Mouse (Mus musculus) gastrocnemius, adult 18-20 months (tissue): ENCODE data around the gene Wnt3. TPM values are rescaled to one million over a fixed set of nuclear protein-coding genes. Genes with fewer than 3 reads are reported as not detected.

Source experiments
- DNase-seq: peaks from one replicate; pipeline ENCODE4 v3.0.0; 2021; ENCODE audit warnings: low spot score
- total RNA-seq, 2 experiments: library from RNA; stranded (reverse); gene quantifications; 2 replicates each; pipeline ENCODE4 v1.2.3; 2021

The Wnt3 gene
- total RNA-seq, 2 experiments from 2014 or later = not detected

DNA sequence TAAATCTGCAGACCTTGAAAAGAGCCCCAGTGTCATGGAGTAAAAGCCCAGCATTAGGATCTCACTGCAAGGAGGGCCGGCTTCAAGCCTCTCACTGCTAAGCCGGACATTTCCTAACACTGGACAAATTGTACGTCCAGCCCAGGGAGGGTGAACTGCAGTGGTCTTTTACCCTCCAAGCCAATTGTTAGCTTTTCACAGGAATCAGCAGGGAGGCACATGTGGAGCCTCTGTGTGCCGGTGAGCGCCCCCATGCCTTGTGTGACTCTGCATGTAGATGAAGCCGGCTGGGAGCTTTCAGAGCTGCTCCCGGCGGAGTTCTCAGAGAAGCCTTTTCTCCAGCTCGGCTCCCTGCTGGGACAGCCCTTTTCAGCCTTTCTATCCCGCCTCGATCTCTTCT, 66.9 kb downstream of the Wnt3 start:
- no peak for DNase-seq

DNA sequence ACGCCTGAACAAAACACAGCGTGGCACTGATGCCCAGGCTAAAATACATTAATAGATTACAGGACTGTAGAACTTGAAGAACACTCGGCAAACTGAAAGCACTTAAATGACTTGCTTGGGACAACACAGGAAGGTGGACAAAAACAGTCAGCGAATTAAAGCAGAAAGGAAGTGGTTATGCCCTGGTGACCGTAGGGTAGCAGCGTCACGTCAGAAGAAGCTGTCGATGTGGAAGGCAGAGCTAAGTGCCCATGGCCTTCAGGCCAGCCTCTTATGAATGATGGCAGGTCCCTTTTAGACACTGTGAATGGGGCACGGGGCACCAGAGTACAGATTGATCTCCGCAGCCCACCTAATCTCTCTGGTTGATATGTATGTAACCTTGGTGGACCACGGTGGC, 74.3 kb downstream of the Wnt3 start:
- no peak for DNase-seq

GRCm38 (mm10) chr11:103852590-103853283, 78.8 kb downstream of the Wnt3 start:
- DNase-seq = no peak

- DNase-seq = no peak
These were observed 79.5 kb downstream of the Wnt3 start for GRCm38 (mm10) chr11:103853284-103853920.

DNA sequence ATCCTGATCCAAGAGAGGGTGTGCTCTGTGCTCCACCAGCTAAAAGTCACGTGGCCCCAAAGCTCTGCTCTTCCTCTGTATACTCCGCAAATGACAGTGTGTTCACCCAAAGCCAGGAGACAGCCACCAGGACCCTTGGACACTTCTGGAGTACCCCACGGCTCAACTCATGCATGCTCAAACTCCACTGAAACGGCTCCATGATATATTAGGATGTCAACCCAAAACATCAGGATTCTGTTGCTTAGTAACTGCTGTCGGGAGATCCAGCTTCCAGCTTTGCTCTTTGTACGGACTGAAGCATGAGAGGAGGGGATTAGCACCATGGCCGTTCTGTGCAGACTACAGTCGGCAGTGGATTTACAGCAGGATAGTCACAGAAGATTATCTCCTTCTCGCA, 80.3 kb downstream of the Wnt3 start:
- no peak for DNase-seq

GRCm38 (mm10) chr11:103856641-103857040, 82.7 kb downstream of the Wnt3 start:
- no peak for DNase-seq

GRCm38 (mm10) chr11:103858760-103859159, 84.8 kb downstream of the Wnt3 start:
- no peak for DNase-seq

GRCm38 (mm10) chr11:103859933-103860610, 86.1 kb downstream of the Wnt3 start:
- no peak for DNase-seq

DNA sequence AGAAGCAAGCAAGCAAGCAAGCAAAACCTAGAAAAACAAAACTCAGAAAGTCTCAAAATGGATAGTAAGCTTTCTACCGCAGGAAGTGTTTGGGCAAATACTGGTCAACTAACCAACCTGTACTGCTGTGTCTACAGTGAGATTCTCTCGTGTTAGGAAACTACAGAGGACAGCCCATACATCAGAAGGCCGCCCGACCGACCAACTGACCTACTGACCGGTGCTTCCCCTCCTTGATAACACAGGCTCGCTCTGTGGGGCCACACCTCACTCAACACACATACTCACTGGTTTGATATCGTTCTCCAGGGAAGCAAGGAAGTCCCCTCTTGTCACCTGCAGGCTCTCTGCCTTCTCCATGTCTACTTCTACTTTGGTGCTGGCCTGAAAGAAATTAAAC, 89.0 kb downstream of the Wnt3 start:
- DNase-seq = no peak

- DNase-seq = no peak
These were observed 90.5 kb downstream of the Wnt3 start for GRCm38 (mm10) chr11:103864486-103864885.

- DNase-seq = no peak
These were observed 91.4 kb downstream of the Wnt3 start for GRCm38 (mm10) chr11:103865346-103865745.

Other genes with a start within 250 kb of the Wnt3 start
- gene Gm884, start 153.0 kb upstream of the Wnt3 start, total RNA-seq = not detected
- gene Lyzl6, start 135.3 kb upstream of the Wnt3 start, total RNA-seq = not detected
- not detected for gene Rprml, start 124.6 kb upstream of the Wnt3 start, total RNA-seq
- 10 to 100 TPM; 39.2 to 42.6 TPM for gene Gosr2, start 76.3 kb upstream of the Wnt3 start, total RNA-seq
- under 1 TPM in 1 of 2 experiments, not detected in 1; 0.07 TPM for gene Wnt9b, start 24.3 kb upstream of the Wnt3 start, total RNA-seq
- 10 to 100 TPM; 17.0 TPM for gene Nsf, start 179.9 kb downstream of the Wnt3 start, total RNA-seq
- gene Arf2, start 192.6 kb downstream of the Wnt3 start, total RNA-seq = 10 to 100 TPM; 14.7 to 22.9 TPM